Mouse (Mus musculus) thymus, adult 2 months (tissue): ENCODE data around the gene Fasn.

ENCODE experiments used
- CTCF ChIP-seq: fragments of 200-500 bp; IDR thresholded peaks from 2 replicates; pipeline ENCODE4 v1.5.1; 2012; ENCODE audit warnings: mild to moderate bottlenecking, control low read depth, low read length, moderate library complexity, borderline replicate concordance; ENCODE audit not compliant: control insufficient read depth, poor library complexity, insufficient read depth; ENCODE audit errors: extremely low read depth
- POLR2A ChIP-seq: fragments of 200-500 bp; IDR thresholded peaks from 2 replicates; pipeline ENCODE4 v1.6.1; 2012; ENCODE audit warnings: mild to moderate bottlenecking, low read length, control low read depth, moderate library complexity; ENCODE audit not compliant: control insufficient read depth, poor library complexity, insufficient read depth; ENCODE audit errors: extremely low read depth

GRCm38 (mm10) chr11:120800061-120800904 is 24.1 kb downstream of the Fasn start:
- peak; percentile 89 for TF ChIP-seq CTCF
- no peak for TF ChIP-seq POLR2A
